Mouse (Mus musculus): ENCODE data around the gene Slc35a1. TPM values are rescaled to one million over a fixed set of nuclear protein-coding genes. Genes with fewer than 3 reads are reported as not detected.

Slc35a1 gene
- polyA plus RNA-seq, 1 experiment from 2014 or later: 50.5 TPM

DNA sequence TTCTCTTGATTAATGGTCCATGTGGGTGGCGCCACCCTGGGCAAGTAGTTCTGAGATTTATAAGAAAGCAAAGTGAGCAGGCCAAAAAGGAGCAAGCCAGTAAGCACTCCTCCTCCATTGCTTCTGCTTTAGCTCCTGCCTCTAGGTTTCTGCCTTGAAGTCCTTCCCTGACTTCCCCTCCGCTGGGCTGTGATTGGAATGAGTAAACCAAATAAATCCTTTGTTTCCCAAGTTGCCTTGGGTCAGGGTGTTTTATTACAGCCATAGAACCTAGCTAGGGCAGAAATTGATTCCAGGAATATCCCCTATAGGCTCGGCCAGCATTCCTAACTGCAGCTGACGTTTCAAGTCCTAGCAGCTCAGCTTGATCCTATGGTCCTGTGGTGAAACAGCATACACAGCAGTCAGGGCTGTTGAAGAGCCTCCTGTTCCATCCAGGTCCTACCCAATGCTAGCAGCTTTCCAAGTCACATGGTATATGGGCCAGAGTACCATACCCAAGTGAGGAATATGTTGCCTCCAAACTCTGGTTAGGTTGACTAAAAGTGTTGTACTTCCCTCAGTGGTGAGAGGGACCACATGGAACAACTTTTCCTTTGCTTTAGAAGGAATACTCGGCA is 47.4 kb downstream of the Slc35a1 start:
- H3K4me1 ChIP-seq (ENCODE audit: control insufficient read depth, insufficient read depth, low read length): no peaks in the 10 kb centered on the region
- no peak for ATAC-seq (replicated peaks; ENCODE audit: insufficient number of reproducible peaks, low FRiP score, low TSS enrichment)
- 75% methylated on average over 5 of the region's 5 CpGs for WGBS (ENCODE audit: insufficient replicate concordance)

GRCm38 (mm10) chr4:34637851-34638250 is 49.4 kb downstream of the Slc35a1 start:
- no peak for ATAC-seq (replicated peaks; ENCODE audit: insufficient number of reproducible peaks, low FRiP score, low TSS enrichment)
- no peaks in the 10 kb centered on the region for H3K9me3 ChIP-seq (replicated peaks; ENCODE audit: control insufficient read depth, low read length)
- peaks cover 13% of the 10 kb centered on the region for H3K36me3 ChIP-seq (ENCODE audit: control insufficient read depth, insufficient read depth, low read length)
- WGBS (ENCODE audit: insufficient replicate concordance): 83% methylated on average over 4 of the region's 4 CpGs
- no peak overlapping the region for H3K27ac ChIP-seq (ENCODE audit: low read depth, low read length)
- H3K4me3 ChIP-seq (ENCODE audit: low read depth, low read length): no peak overlapping the region
- no peaks in the 10 kb centered on the region for H3K4me1 ChIP-seq (ENCODE audit: control insufficient read depth, insufficient read depth, low read length)
- H3K27me3 ChIP-seq (ENCODE audit: control insufficient read depth, insufficient read depth, low read length): no peaks in the 10 kb centered on the region
- no peak overlapping the region for H3K9ac ChIP-seq (ENCODE audit: low read depth, low read length)
- H3K4me2 ChIP-seq: no peak overlapping the region

More for the DNA sequence above, 47.4 kb downstream of the Slc35a1 start:
- H3K27me3 ChIP-seq (ENCODE audit: control insufficient read depth, insufficient read depth, low read length): no peaks in the 10 kb centered on the region
- no peak overlapping the region for H3K9ac ChIP-seq (ENCODE audit: low read depth, low read length)
- no peaks in the 10 kb centered on the region for H3K9me3 ChIP-seq (replicated peaks; ENCODE audit: control insufficient read depth, low read length)
- H3K4me3 ChIP-seq (ENCODE audit: low read depth, low read length): no peak overlapping the region
- no peak overlapping the region for H3K4me2 ChIP-seq
- H3K27ac ChIP-seq (ENCODE audit: low read depth, low read length): no peak overlapping the region
- H3K36me3 ChIP-seq (ENCODE audit: control insufficient read depth, insufficient read depth, low read length): peaks cover 13% of the 10 kb centered on the region

DNA sequence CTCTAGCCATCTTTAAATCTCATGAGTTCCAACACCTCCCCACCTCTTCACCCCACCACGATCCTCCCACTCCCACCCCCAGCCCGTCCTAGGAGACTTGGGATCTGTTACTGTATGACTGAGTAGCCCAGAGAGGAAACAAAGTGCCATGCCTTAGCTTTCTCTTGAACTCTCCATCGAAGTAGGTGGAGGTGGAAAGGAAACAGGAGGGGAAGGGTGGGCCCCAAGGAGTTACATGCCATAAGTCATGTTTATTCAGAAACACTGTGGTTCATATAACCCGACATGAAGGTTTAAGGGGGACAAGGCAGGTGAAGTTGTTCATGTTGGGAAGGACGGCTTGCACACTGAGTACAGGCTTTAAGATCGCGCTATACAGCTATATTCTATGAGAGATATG is 49.9 kb downstream of the Slc35a1 start:
- H3K36me3 ChIP-seq (ENCODE audit: control insufficient read depth, insufficient read depth, low read length): peaks cover 8% of the 10 kb centered on the region
- no peak for ATAC-seq (replicated peaks; ENCODE audit: insufficient number of reproducible peaks, low FRiP score, low TSS enrichment)
- H3K4me1 ChIP-seq (ENCODE audit: control insufficient read depth, insufficient read depth, low read length): no peaks in the 10 kb centered on the region
- no peak overlapping the region for H3K27ac ChIP-seq (ENCODE audit: low read depth, low read length)
- 94% methylated on average over 7 of the region's 7 CpGs for WGBS (ENCODE audit: insufficient replicate concordance)
- no peak overlapping the region for H3K4me3 ChIP-seq (ENCODE audit: low read depth, low read length)
- no peak overlapping the region for H3K9ac ChIP-seq (ENCODE audit: low read depth, low read length)
- H3K9me3 ChIP-seq (replicated peaks; ENCODE audit: control insufficient read depth, low read length): no peaks in the 10 kb centered on the region
- no peak overlapping the region for H3K4me2 ChIP-seq
- H3K27me3 ChIP-seq (ENCODE audit: control insufficient read depth, insufficient read depth, low read length): no peaks in the 10 kb centered on the region

- H3K36me3 ChIP-seq (ENCODE audit: control insufficient read depth, insufficient read depth, low read length): peaks cover 8% of the 10 kb centered on the region; the same call in 1 of the 2 replicates
- 68% methylated on average over 5 of the region's 5 CpGs for WGBS (ENCODE audit: insufficient replicate concordance)
- no peak for ATAC-seq (replicated peaks; ENCODE audit: insufficient number of reproducible peaks, low FRiP score, low TSS enrichment)
Measured at GRCm38 (mm10) chr4:34636036-34636435, 51.2 kb downstream of the Slc35a1 start.

GRCm38 (mm10) chr4:34634129-34634528 is 53.1 kb downstream of the Slc35a1 start:
- Histone ChIP-seq H3K27ac (ENCODE audit: low read depth, low read length) (no peak overlapping the region), H3K9ac (ENCODE audit: low read depth, low read length) (no peak overlapping the region), H3K4me1 (ENCODE audit: control insufficient read depth, insufficient read depth, low read length) (no peaks in the 10 kb centered on the region), H3K9me3 (replicated peaks; ENCODE audit: control insufficient read depth, low read length) (no peaks in the 10 kb centered on the region), H3K36me3 (ENCODE audit: control insufficient read depth, insufficient read depth, low read length) (peaks cover 2% of the 10 kb centered on the region; the same call in 1 of the 2 replicates), H3K4me3 (ENCODE audit: low read depth, low read length) (no peak overlapping the region), H3K4me2 (no peak overlapping the region), H3K27me3 (ENCODE audit: control insufficient read depth, insufficient read depth, low read length) (no peaks in the 10 kb centered on the region)
- no peak for ATAC-seq (replicated peaks; ENCODE audit: insufficient number of reproducible peaks, low FRiP score, low TSS enrichment)
- 93% methylated on average over 7 of the region's 7 CpGs for WGBS (ENCODE audit: insufficient replicate concordance)

More at GRCm38 (mm10) chr4:34636036-34636435, 51.2 kb downstream of the Slc35a1 start:
- H3K4me3 ChIP-seq (ENCODE audit: low read depth, low read length): no peak overlapping the region
- no peaks in the 10 kb centered on the region for H3K9me3 ChIP-seq (replicated peaks; ENCODE audit: control insufficient read depth, low read length)
- no peak overlapping the region for H3K27ac ChIP-seq (ENCODE audit: low read depth, low read length)
- H3K4me1 ChIP-seq (ENCODE audit: control insufficient read depth, insufficient read depth, low read length): no peaks in the 10 kb centered on the region
- H3K27me3 ChIP-seq (ENCODE audit: control insufficient read depth, insufficient read depth, low read length): no peaks in the 10 kb centered on the region
- no peak overlapping the region for H3K9ac ChIP-seq (ENCODE audit: low read depth, low read length)
- no peak overlapping the region for H3K4me2 ChIP-seq

DNA sequence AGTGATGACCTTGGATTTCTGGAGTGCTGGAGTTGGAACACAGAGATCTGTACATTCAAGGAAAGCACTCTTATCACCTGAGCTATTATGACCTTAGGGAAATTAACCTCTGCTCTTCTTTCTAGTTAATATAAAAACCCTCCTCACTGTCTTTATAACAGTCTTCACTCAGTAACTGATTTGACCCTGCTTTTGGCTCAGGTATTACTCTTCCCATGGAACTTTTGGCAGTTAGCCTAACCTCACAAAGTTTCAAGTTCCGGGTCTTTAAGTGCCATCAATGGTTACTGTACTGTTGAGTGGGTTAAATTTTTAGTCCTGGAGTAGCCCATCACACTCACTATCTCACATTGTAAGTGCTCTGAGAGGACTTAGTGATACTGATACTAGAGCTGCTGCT is 57.3 kb downstream of the Slc35a1 start:
- Histone ChIP-seq H3K4me3 (ENCODE audit: low read depth, low read length) (no peak overlapping the region), H3K36me3 (ENCODE audit: control insufficient read depth, insufficient read depth, low read length) (peaks cover 7% of the 10 kb centered on the region), H3K27ac (ENCODE audit: low read depth, low read length) (no peak overlapping the region), H3K4me2 (no peak overlapping the region), H3K4me1 (ENCODE audit: control insufficient read depth, insufficient read depth, low read length) (no peaks in the 10 kb centered on the region), H3K27me3 (ENCODE audit: control insufficient read depth, insufficient read depth, low read length) (no peaks in the 10 kb centered on the region), H3K9me3 (replicated peaks; ENCODE audit: control insufficient read depth, low read length) (no peaks in the 10 kb centered on the region), H3K9ac (ENCODE audit: low read depth, low read length) (no peak overlapping the region)
- no peak for ATAC-seq (replicated peaks; ENCODE audit: insufficient number of reproducible peaks, low FRiP score, low TSS enrichment)
- 53% methylated on average over 1 of the region's 1 CpGs for WGBS (ENCODE audit: insufficient replicate concordance)

- Histone ChIP-seq H3K4me3 (ENCODE audit: low read depth, low read length) (no peak overlapping the region), H3K27ac (ENCODE audit: low read depth, low read length) (no peak overlapping the region), H3K36me3 (ENCODE audit: control insufficient read depth, insufficient read depth, low read length) (peaks cover 7% of the 10 kb centered on the region), H3K9me3 (replicated peaks; ENCODE audit: control insufficient read depth, low read length) (no peaks in the 10 kb centered on the region), H3K4me1 (ENCODE audit: control insufficient read depth, insufficient read depth, low read length) (no peaks in the 10 kb centered on the region), H3K4me2 (no peak overlapping the region), H3K9ac (ENCODE audit: low read depth, low read length) (no peak overlapping the region), H3K27me3 (ENCODE audit: control insufficient read depth, insufficient read depth, low read length) (no peaks in the 10 kb centered on the region)
- 85% methylated on average over 6 of the region's 6 CpGs for WGBS (ENCODE audit: insufficient replicate concordance)
- ATAC-seq (replicated peaks; ENCODE audit: insufficient number of reproducible peaks, low FRiP score, low TSS enrichment): no peak
Measured at GRCm38 (mm10) chr4:34626401-34626800, 60.8 kb downstream of the Slc35a1 start.

- no peak overlapping the region for H3K27ac ChIP-seq (ENCODE audit: low read depth, low read length)
- no peaks in the 10 kb centered on the region for H3K4me1 ChIP-seq (ENCODE audit: control insufficient read depth, insufficient read depth, low read length)
- no peak overlapping the region for H3K9ac ChIP-seq (ENCODE audit: low read depth, low read length)
- no peaks in the 10 kb centered on the region for H3K27me3 ChIP-seq (ENCODE audit: control insufficient read depth, insufficient read depth, low read length)
- H3K9me3 ChIP-seq (replicated peaks; ENCODE audit: control insufficient read depth, low read length): no peaks in the 10 kb centered on the region
- H3K4me3 ChIP-seq (ENCODE audit: low read depth, low read length): no peak overlapping the region
- no peak for ATAC-seq (replicated peaks; ENCODE audit: insufficient number of reproducible peaks, low FRiP score, low TSS enrichment)
- no peak overlapping the region for H3K4me2 ChIP-seq
- 74% methylated on average over 4 of the region's 4 CpGs for WGBS (ENCODE audit: insufficient replicate concordance)
- H3K36me3 ChIP-seq (ENCODE audit: control insufficient read depth, insufficient read depth, low read length): peaks cover 5% of the 10 kb centered on the region; the same call in 1 of the 2 replicates
Measured at GRCm38 (mm10) chr4:34625556-34625955, 61.7 kb downstream of the Slc35a1 start.

- no peak for ATAC-seq (replicated peaks; ENCODE audit: insufficient number of reproducible peaks, low FRiP score, low TSS enrichment)
- H3K36me3 ChIP-seq (ENCODE audit: control insufficient read depth, insufficient read depth, low read length): 0 out of 2 replicates have a peak, but pooled peaks cover 2% of the 10 kb centered on the region
- peak overlapping the region; percentile 68 for H3K4me2 ChIP-seq
- peak overlapping the region; percentile 69 for H3K4me3 ChIP-seq (ENCODE audit: low read depth, low read length)
- H3K9me3 ChIP-seq (replicated peaks; ENCODE audit: control insufficient read depth, low read length): no peaks in the 10 kb centered on the region
- no peak overlapping the region for H3K27ac ChIP-seq (ENCODE audit: low read depth, low read length)
- peak overlapping the region; percentile 91; the same call in 1 of the 2 replicates for H3K9ac ChIP-seq (ENCODE audit: low read depth, low read length)
- H3K4me1 ChIP-seq (ENCODE audit: control insufficient read depth, insufficient read depth, low read length): peaks cover 14% of the 10 kb centered on the region
- no peaks in the 10 kb centered on the region for H3K27me3 ChIP-seq (ENCODE audit: control insufficient read depth, insufficient read depth, low read length)
- 78% methylated on average over 8 of the region's 8 CpGs for WGBS (ENCODE audit: insufficient replicate concordance)
Measured at GRCm38 (mm10) chr4:34616146-34616545, 71.1 kb downstream of the Slc35a1 start.

Data from heart, embryonic 11.5 days (tissue).